Mouse (Mus musculus): Measurements from ENCODE around the gene Pced1b.

GRCm38 (mm10) chr15:97376792-97377222, 129.9 kb downstream of the Pced1b start:
- TF ChIP-seq CTCF (IDR thresholded peaks at IDR 0.05; ENCODE audit: low read depth, low read length) = no peak
- TF ChIP-seq POLR2A (IDR thresholded peaks at IDR 0.05; ENCODE audit: borderline replicate concordance, low read depth, low read length) = no peak
